Mouse (Mus musculus): Measurements from ENCODE around the gene Vmn1r200. TPM values are rescaled to one million over a fixed set of nuclear protein-coding genes. Genes with fewer than 3 reads are reported as not detected.
"Not testable (repeated sequence)": the region's sequence is repeated elsewhere in the genome, so short reads cannot be mapped to it uniquely, and the experiment has no call there.

The Vmn1r200 gene
- polyA plus RNA-seq (2012; rRNA removed) = not detected in 2 replicates

- DNase-seq = no peak
- Histone ChIP-seq H3K4me3 (replicated peaks; ENCODE audit: extremely low read depth, low read depth, low read length) (no peak within 1 kb of the TSS), H3K4me1 (ENCODE audit: control insufficient read depth, insufficient read depth, low read length) (no peaks in the 10 kb centered on the region)
- WGBS = 76% methylated on average over 3 of the region's 3 CpGs
- TF ChIP-seq POLR2A (IDR thresholded peaks at IDR 0.05; ENCODE audit: borderline replicate concordance, extremely low read depth, low read depth, low read length) (no peak), CTCF (IDR thresholded peaks at IDR 0.05; ENCODE audit: insufficient read depth, low read length) (no peak)
Observed at GRCm38 (mm10) chr13:22390073-22390472, at the start of gene Vmn1r200. Gene Vmn1r200, plus strand, starts transcription at chr13:22390373.

- Histone ChIP-seq H3K4me1 (ENCODE audit: control insufficient read depth, insufficient read depth, low read length) (no peaks in the 10 kb centered on the region), H3K4me3 (replicated peaks; ENCODE audit: extremely low read depth, low read depth, low read length) (no peak within 1 kb of the TSS)
- no peak for TF ChIP-seq CTCF (IDR thresholded peaks at IDR 0.05; ENCODE audit: insufficient read depth, low read length)
- no peak for TF ChIP-seq POLR2A (IDR thresholded peaks at IDR 0.05; ENCODE audit: borderline replicate concordance, extremely low read depth, low read depth, low read length)
- 23% methylated on average over 1 of the region's 1 CpGs for WGBS
- no peak for DNase-seq
Observed at GRCm38 (mm10) chr13:22350064-22350463, 40.1 kb upstream of the Vmn1r200 start, which contains the start of gene Vmn1r198. Gene Vmn1r198, plus strand, starts transcription at chr13:22350364.

- 80% methylated on average over 1 of the region's 1 CpGs for WGBS
- Histone ChIP-seq H3K4me3 (replicated peaks; ENCODE audit: extremely low read depth, low read depth, low read length) (no peak overlapping the region), H3K4me1 (ENCODE audit: control insufficient read depth, insufficient read depth, low read length) (no peaks in the 10 kb centered on the region)
- no peak for TF ChIP-seq POLR2A (IDR thresholded peaks at IDR 0.05; ENCODE audit: borderline replicate concordance, extremely low read depth, low read depth, low read length)
- no peak for TF ChIP-seq CTCF (IDR thresholded peaks at IDR 0.05; ENCODE audit: insufficient read depth, low read length)
- no peak for DNase-seq
Observed at GRCm38 (mm10) chr13:22350813-22351212, 39.4 kb upstream of the Vmn1r200 start.

- 58% methylated on average over 2 of the region's 2 CpGs for WGBS
- Histone ChIP-seq H3K4me1 (ENCODE audit: control insufficient read depth, insufficient read depth, low read length) (no peaks in the 10 kb centered on the region), H3K4me3 (replicated peaks; ENCODE audit: extremely low read depth, low read depth, low read length) (no peak within 1 kb of the TSS)
- TF ChIP-seq CTCF (IDR thresholded peaks at IDR 0.05; ENCODE audit: insufficient read depth, low read length) (no peak), POLR2A (IDR thresholded peaks at IDR 0.05; ENCODE audit: borderline replicate concordance, extremely low read depth, low read depth, low read length) (no peak)
- DNase-seq = no peak
Observed at GRCm38 (mm10) chr13:22379518-22379917, 10.7 kb upstream of the Vmn1r200 start, which contains the start of gene Vmn1r199. Gene Vmn1r199, plus strand, starts transcription at chr13:22379818.

GRCm38 (mm10) chr13:22381128-22381527, 9.0 kb upstream of the Vmn1r200 start:
- not testable (repeated sequence) for H3K4me3 ChIP-seq (replicated peaks; ENCODE audit: extremely low read depth, low read depth, low read length); DNase-seq; H3K4me1 ChIP-seq (ENCODE audit: control insufficient read depth, insufficient read depth, low read length)
- WGBS = 46% methylated on average over 3 of the region's 3 CpGs

GRCm38 (mm10) chr13:22383401-22383800, 6.8 kb upstream of the Vmn1r200 start:
- Histone ChIP-seq H3K4me1 (ENCODE audit: control insufficient read depth, insufficient read depth, low read length) (no peaks in the 10 kb centered on the region), H3K4me3 (replicated peaks; ENCODE audit: extremely low read depth, low read depth, low read length) (no peak overlapping the region)
- TF ChIP-seq CTCF (IDR thresholded peaks at IDR 0.05; ENCODE audit: insufficient read depth, low read length) = no peak
- no peak for TF ChIP-seq POLR2A (IDR thresholded peaks at IDR 0.05; ENCODE audit: borderline replicate concordance, extremely low read depth, low read depth, low read length)
- 61% methylated on average over 3 of the region's 3 CpGs for whole genome bisulfite sequencing
- no peak for DNase-seq

GRCm38 (mm10) chr13:22387050-22387449, 3.1 kb upstream of the Vmn1r200 start:
- TF ChIP-seq CTCF (IDR thresholded peaks at IDR 0.05; ENCODE audit: insufficient read depth, low read length) = no peak
- TF ChIP-seq POLR2A (IDR thresholded peaks at IDR 0.05; ENCODE audit: borderline replicate concordance, extremely low read depth, low read depth, low read length) = no peak
- no peaks in the 10 kb centered on the region for H3K4me1 ChIP-seq (ENCODE audit: control insufficient read depth, insufficient read depth, low read length)
- 69% methylated on average over 1 of the region's 1 CpGs for WGBS
- no peak overlapping the region for H3K4me3 ChIP-seq (replicated peaks; ENCODE audit: extremely low read depth, low read depth, low read length)
- DNase-seq = no peak

GRCm38 (mm10) chr13:22402978-22403377, 12.8 kb downstream of the Vmn1r200 start:
- no peaks in the 10 kb centered on the region for H3K4me1 ChIP-seq (ENCODE audit: control insufficient read depth, insufficient read depth, low read length)
- TF ChIP-seq POLR2A (IDR thresholded peaks at IDR 0.05; ENCODE audit: borderline replicate concordance, extremely low read depth, low read depth, low read length) (no peak), CTCF (IDR thresholded peaks at IDR 0.05; ENCODE audit: insufficient read depth, low read length) (no peak)
- WGBS = 40% methylated on average over 1 of the region's 1 CpGs

More at GRCm38 (mm10) chr13:22402978-22403377, 12.8 kb downstream of the Vmn1r200 start:
- H3K4me3 ChIP-seq (replicated peaks; ENCODE audit: extremely low read depth, low read depth, low read length) = no peak overlapping the region
- no peak for DNase-seq

Other genes starting within 250 kb of the Vmn1r200 start
- not detected in 2 replicates for gene Vmn1r191, start 206.4 kb upstream of the Vmn1r200 start, polyA plus RNA-seq (2012; rRNA removed)
- gene Vmn1r192, start 199.2 kb upstream of the Vmn1r200 start, polyA plus RNA-seq (2012; rRNA removed) = not detected in 2 replicates
- gene Vmn1r193, start 167.2 kb upstream of the Vmn1r200 start, polyA plus RNA-seq (2012; rRNA removed) = not detected in 2 replicates
- not detected in 2 replicates for gene Vmn1r194, start 146.2 kb upstream of the Vmn1r200 start, polyA plus RNA-seq (2012; rRNA removed)
- gene Vmn1r195, start 119.9 kb upstream of the Vmn1r200 start, polyA plus RNA-seq (2012; rRNA removed) = not detected in 2 replicates
- gene Vmn1r196, start 100.5 kb upstream of the Vmn1r200 start, polyA plus RNA-seq (2012; rRNA removed) = not detected in 2 replicates
- not detected in 2 replicates for gene Vmn1r197, start 65.8 kb upstream of the Vmn1r200 start, polyA plus RNA-seq (2012; rRNA removed)
- not detected in 2 replicates for gene Vmn1r198, start 40.0 kb upstream of the Vmn1r200 start, polyA plus RNA-seq (2012; rRNA removed)
- not detected in 2 replicates for gene Vmn1r199, start 10.6 kb upstream of the Vmn1r200 start, polyA plus RNA-seq (2012; rRNA removed)
- not detected in 2 replicates for gene Vmn1r201, start 81.5 kb downstream of the Vmn1r200 start, polyA plus RNA-seq (2012; rRNA removed)
- 0.02 TPM in 1 of 2 replicates, not detected in the other for gene Vmn1r202, start 115.0 kb downstream of the Vmn1r200 start, polyA plus RNA-seq (2012; rRNA removed)
- gene Vmn1r203, start 127.7 kb downstream of the Vmn1r200 start, polyA plus RNA-seq (2012; rRNA removed) = not detected in 2 replicates
- not detected in 2 replicates for gene Vmn1r204, start 162.8 kb downstream of the Vmn1r200 start, polyA plus RNA-seq (2012; rRNA removed)
- not detected in 2 replicates for gene Vmn1r205, start 202.6 kb downstream of the Vmn1r200 start, polyA plus RNA-seq (2012; rRNA removed)
- gene Vmn1r206, start 233.9 kb downstream of the Vmn1r200 start, polyA plus RNA-seq (2012; rRNA removed) = not detected in 2 replicates